Mouse (Mus musculus): ENCODE results near the gene Slc6a21. TPM values are rescaled to one million over a fixed set of nuclear protein-coding genes. Genes with fewer than 3 reads are reported as not detected.

Gene Slc6a21
- polyA plus RNA-seq, 1 experiment from 2014 or later: not detected

DNA sequence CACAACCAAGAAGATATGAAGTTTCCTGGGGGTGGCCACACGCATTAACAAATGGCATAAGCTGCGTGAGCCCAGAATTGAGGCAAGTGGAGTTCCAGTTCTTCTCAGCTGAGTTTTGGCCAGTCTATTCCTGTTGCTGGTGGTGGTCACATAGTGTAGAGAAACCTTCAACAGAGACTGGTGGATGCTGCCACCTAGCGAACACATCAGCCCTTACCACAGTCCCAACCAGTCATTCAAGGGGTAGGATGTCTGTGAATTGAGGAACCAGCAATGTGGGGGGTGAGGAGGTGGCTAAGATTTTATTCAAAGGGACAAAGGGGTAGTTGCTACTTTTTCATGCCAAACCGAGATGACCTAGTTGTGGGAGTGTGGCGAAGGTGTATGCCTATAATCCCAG lies 22.4 kb downstream of the Slc6a21 start:
- H3K4me3 ChIP-seq (ENCODE audit: low read depth, low read length): no peak overlapping the region
- DNase-seq (ENCODE audit: low spot score) (peak; percentile 80), ATAC-seq (replicated peaks; ENCODE audit: insufficient number of reproducible peaks, low FRiP score, low TSS enrichment, low read depth) (peak; percentile 79)
- no peaks in the 10 kb centered on the region for H3K36me3 ChIP-seq (replicated peaks; ENCODE audit: control insufficient read depth, insufficient read depth, low read depth, low read length)
- 12% methylated on average over 5 of the region's 5 CpGs for WGBS
- no peak overlapping the region for H3K9ac ChIP-seq (replicated peaks; ENCODE audit: low read length)
- H3K27ac ChIP-seq (replicated peaks; ENCODE audit: low read depth, low read length): no peak overlapping the region
- H3K27me3 ChIP-seq (ENCODE audit: control insufficient read depth, insufficient read depth, low read length): no peaks in the 10 kb centered on the region; the same call in 1 of the 2 replicates
- H3K9me3 ChIP-seq (replicated peaks; ENCODE audit: control insufficient read depth, low read length): no peaks in the 10 kb centered on the region
- H3K4me2 ChIP-seq (ENCODE audit: low read depth, low read length): no peak overlapping the region
- no peaks in the 10 kb centered on the region for H3K4me1 ChIP-seq (ENCODE audit: control insufficient read depth, insufficient read depth, low read length)

- ATAC-seq (replicated peaks; ENCODE audit: insufficient number of reproducible peaks, low FRiP score, low TSS enrichment, low read depth) (no peak), DNase-seq (ENCODE audit: low spot score) (peak; percentile 70)
- Histone ChIP-seq H3K9me3 (replicated peaks; ENCODE audit: control insufficient read depth, low read length) (no peaks in the 10 kb centered on the region), H3K9ac (replicated peaks; ENCODE audit: low read length) (no peak overlapping the region), H3K27me3 (ENCODE audit: control insufficient read depth, insufficient read depth, low read length) (no peaks in the 10 kb centered on the region; the same call in 1 of the 2 replicates), H3K27ac (replicated peaks; ENCODE audit: low read depth, low read length) (no peak overlapping the region), H3K4me1 (ENCODE audit: control insufficient read depth, insufficient read depth, low read length) (no peaks in the 10 kb centered on the region), H3K4me2 (ENCODE audit: low read depth, low read length) (no peak overlapping the region), H3K36me3 (replicated peaks; ENCODE audit: control insufficient read depth, insufficient read depth, low read depth, low read length) (no peaks in the 10 kb centered on the region), H3K4me3 (ENCODE audit: low read depth, low read length) (no peak overlapping the region)
- WGBS: 7% methylated on average over 6 of the region's 6 CpGs
Measured at GRCm38 (mm10) chr7:45300270-45300669, 23.0 kb downstream of the Slc6a21 start.

DNA sequence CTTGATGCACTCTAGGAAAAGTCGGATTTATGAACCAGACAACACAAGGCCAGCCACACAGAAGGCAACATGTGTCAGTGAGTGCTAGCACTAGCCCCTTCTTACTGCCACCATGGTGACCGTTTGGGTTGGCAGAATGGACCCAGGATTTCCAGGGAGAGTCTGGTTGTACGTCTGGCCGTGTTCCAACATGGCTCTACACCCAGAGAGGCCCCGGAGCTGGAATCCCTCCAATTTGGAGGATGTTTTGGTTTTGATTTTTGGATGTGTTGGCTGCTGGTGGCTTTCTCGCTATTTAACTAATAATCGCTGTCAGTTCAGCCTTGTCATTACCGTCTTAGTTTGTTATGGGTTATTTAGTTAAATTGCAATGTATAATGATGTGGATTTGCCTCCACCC lies 25.3 kb downstream of the Slc6a21 start:
- Histone ChIP-seq H3K9ac (replicated peaks; ENCODE audit: low read length) (no peak overlapping the region), H3K36me3 (replicated peaks; ENCODE audit: control insufficient read depth, insufficient read depth, low read depth, low read length) (no peaks in the 10 kb centered on the region), H3K4me2 (ENCODE audit: low read depth, low read length) (no peak overlapping the region), H3K9me3 (replicated peaks; ENCODE audit: control insufficient read depth, low read length) (no peaks in the 10 kb centered on the region), H3K4me3 (ENCODE audit: low read depth, low read length) (no peak overlapping the region), H3K27me3 (ENCODE audit: control insufficient read depth, insufficient read depth, low read length) (no peaks in the 10 kb centered on the region; the same call in 1 of the 2 replicates), H3K27ac (replicated peaks; ENCODE audit: low read depth, low read length) (no peak overlapping the region), H3K4me1 (ENCODE audit: control insufficient read depth, insufficient read depth, low read length) (no peaks in the 10 kb centered on the region)
- WGBS: 81% methylated on average over 8 of the region's 8 CpGs
- ATAC-seq (replicated peaks; ENCODE audit: insufficient number of reproducible peaks, low FRiP score, low TSS enrichment, low read depth) (no peak), DNase-seq (ENCODE audit: low spot score) (no peak)

GRCm38 (mm10) chr7:45304869-45305268 lies 27.6 kb downstream of the Slc6a21 start:
- DNase-seq (ENCODE audit: low spot score): no peak
- Histone ChIP-seq H3K27me3 (ENCODE audit: control insufficient read depth, insufficient read depth, low read length) (no peaks in the 10 kb centered on the region; the same call in 1 of the 2 replicates), H3K36me3 (replicated peaks; ENCODE audit: control insufficient read depth, insufficient read depth, low read depth, low read length) (no peaks in the 10 kb centered on the region), H3K9ac (replicated peaks; ENCODE audit: low read length) (no peak overlapping the region), H3K27ac (replicated peaks; ENCODE audit: low read depth, low read length) (no peak overlapping the region), H3K9me3 (replicated peaks; ENCODE audit: control insufficient read depth, low read length) (no peaks in the 10 kb centered on the region), H3K4me2 (ENCODE audit: low read depth, low read length) (peak overlapping the region; percentile 24; the same call in 1 of the 2 replicates), H3K4me1 (ENCODE audit: control insufficient read depth, insufficient read depth, low read length) (no peaks in the 10 kb centered on the region), H3K4me3 (ENCODE audit: low read depth, low read length) (no peak overlapping the region)
- no peak for ATAC-seq (replicated peaks; ENCODE audit: insufficient number of reproducible peaks, low FRiP score, low TSS enrichment, low read depth)
- 9% methylated on average over 12 of the region's 13 CpGs for WGBS

DNA sequence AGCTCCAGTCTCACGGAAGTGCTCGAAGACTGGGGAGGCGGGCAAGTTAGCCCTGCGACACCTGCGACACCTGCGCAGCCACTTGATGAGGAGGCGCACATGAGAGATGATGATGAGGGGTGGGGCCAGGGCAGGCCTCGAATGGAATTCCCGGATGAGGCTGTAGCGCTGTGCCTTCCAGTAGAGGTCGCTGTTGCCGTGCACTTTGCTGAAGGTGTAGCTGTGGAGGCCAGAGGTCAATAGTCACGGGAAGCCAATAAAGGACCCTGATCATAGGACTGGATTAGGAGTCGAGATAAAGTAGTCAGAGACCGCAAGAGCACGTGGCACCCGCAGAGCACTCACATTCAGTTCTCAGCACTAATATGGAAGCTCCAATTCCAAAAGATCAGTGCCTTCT lies 28.0 kb downstream of the Slc6a21 start:
- Histone ChIP-seq H3K4me1 (ENCODE audit: control insufficient read depth, insufficient read depth, low read length) (no peaks in the 10 kb centered on the region), H3K9ac (replicated peaks; ENCODE audit: low read length) (no peak overlapping the region), H3K4me3 (ENCODE audit: low read depth, low read length) (no peak overlapping the region), H3K4me2 (ENCODE audit: low read depth, low read length) (peak overlapping the region; percentile 24; the same call in 1 of the 2 replicates), H3K27me3 (ENCODE audit: control insufficient read depth, insufficient read depth, low read length) (no peaks in the 10 kb centered on the region; the same call in 1 of the 2 replicates), H3K9me3 (replicated peaks; ENCODE audit: control insufficient read depth, low read length) (no peaks in the 10 kb centered on the region), H3K27ac (replicated peaks; ENCODE audit: low read depth, low read length) (no peak overlapping the region), H3K36me3 (replicated peaks; ENCODE audit: control insufficient read depth, insufficient read depth, low read depth, low read length) (no peaks in the 10 kb centered on the region)
- no peak; the same call in 1 of the 2 replicates for ATAC-seq (replicated peaks; ENCODE audit: insufficient number of reproducible peaks, low FRiP score, low TSS enrichment, low read depth)
- DNase-seq (ENCODE audit: low spot score): peak; percentile 80
- WGBS: 3% methylated on average over 17 of the region's 17 CpGs

DNA sequence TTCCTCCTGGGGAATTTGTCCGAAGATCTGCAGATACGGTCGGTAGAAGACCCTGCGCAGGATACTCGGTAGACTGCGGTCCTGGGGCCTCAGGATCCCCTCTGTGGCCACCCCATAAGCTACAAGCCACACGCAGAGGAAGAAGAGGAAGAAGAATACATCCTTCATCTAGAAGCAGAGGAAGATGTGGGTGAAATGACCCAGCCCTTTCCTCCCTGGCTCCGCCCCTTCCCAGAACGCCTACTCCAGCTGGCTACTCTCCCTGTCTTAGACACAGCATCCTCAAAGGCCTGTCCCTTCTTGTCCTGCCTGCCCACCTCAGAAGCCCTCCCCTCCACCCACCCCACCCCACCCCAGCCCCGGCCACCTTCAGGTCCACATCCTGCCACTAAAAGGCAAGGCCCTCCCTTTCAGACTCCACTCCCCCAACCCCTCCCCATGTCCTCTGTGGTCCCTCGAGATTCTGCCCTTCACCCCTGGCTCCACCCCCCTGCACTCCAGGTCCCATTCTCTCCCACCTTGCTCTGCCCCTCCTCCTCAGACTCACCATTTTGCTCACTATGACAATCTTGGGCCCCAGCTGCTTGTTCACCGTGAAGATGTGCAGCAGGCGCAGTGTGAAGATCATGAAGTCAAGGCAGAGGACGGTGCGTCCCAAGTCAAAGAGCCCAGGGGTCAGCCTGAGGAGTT lies 31.4 kb downstream of the Slc6a21 start:
- H3K36me3 ChIP-seq (replicated peaks; ENCODE audit: control insufficient read depth, insufficient read depth, low read depth, low read length): no peaks in the 10 kb centered on the region
- H3K4me1 ChIP-seq (ENCODE audit: control insufficient read depth, insufficient read depth, low read length): peaks cover 6% of the 10 kb centered on the region; the same call in 1 of the 2 replicates
- H3K9me3 ChIP-seq (replicated peaks; ENCODE audit: control insufficient read depth, low read length): no peaks in the 10 kb centered on the region
- no peak for ATAC-seq (replicated peaks; ENCODE audit: insufficient number of reproducible peaks, low FRiP score, low TSS enrichment, low read depth)
- H3K27ac ChIP-seq (replicated peaks; ENCODE audit: low read depth, low read length): no peak overlapping the region
- 75% methylated on average over 14 of the region's 15 CpGs for WGBS
- DNase-seq (ENCODE audit: low spot score): no peak
- H3K9ac ChIP-seq (replicated peaks; ENCODE audit: low read length): no peak overlapping the region
- no peak overlapping the region for H3K4me2 ChIP-seq (ENCODE audit: low read depth, low read length)
- no peaks in the 10 kb centered on the region; the same call in 1 of the 2 replicates for H3K27me3 ChIP-seq (ENCODE audit: control insufficient read depth, insufficient read depth, low read length)
- no peak overlapping the region for H3K4me3 ChIP-seq (ENCODE audit: low read depth, low read length)

DNA sequence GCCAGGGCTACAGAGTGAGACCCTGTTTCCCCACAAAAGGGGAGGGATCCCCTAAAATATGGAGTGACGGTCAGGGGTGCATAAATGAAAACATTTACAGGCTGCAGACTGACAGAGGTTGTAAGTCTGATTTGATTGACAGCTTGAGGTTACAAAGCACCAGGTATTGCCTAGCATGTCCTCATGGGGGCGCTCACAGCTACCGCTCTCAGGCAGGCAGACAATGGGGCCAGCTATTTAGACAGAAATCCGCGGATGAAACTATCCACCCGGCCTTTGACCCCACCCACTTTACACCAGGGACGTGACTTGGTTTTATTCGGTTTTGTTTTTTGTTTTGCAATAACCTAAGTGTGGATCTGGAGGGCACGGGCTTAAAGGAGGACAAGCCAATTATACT lies 32.1 kb downstream of the Slc6a21 start:
- DNase-seq (ENCODE audit: low spot score): peak; percentile 79
- Histone ChIP-seq H3K9me3 (replicated peaks; ENCODE audit: control insufficient read depth, low read length) (no peaks in the 10 kb centered on the region), H3K4me3 (ENCODE audit: low read depth, low read length) (no peak overlapping the region), H3K9ac (replicated peaks; ENCODE audit: low read length) (no peak overlapping the region), H3K27me3 (ENCODE audit: control insufficient read depth, insufficient read depth, low read length) (no peaks in the 10 kb centered on the region; the same call in 1 of the 2 replicates), H3K36me3 (replicated peaks; ENCODE audit: control insufficient read depth, insufficient read depth, low read depth, low read length) (no peaks in the 10 kb centered on the region), H3K27ac (replicated peaks; ENCODE audit: low read depth, low read length) (no peak overlapping the region), H3K4me2 (ENCODE audit: low read depth, low read length) (no peak overlapping the region), H3K4me1 (ENCODE audit: control insufficient read depth, insufficient read depth, low read length) (peaks cover 6% of the 10 kb centered on the region; the same call in 1 of the 2 replicates)
- no peak for ATAC-seq (replicated peaks; ENCODE audit: insufficient number of reproducible peaks, low FRiP score, low TSS enrichment, low read depth)
- WGBS: 11% methylated on average over 9 of the region's 9 CpGs

- H3K9me3 ChIP-seq (replicated peaks; ENCODE audit: control insufficient read depth, low read length): no peaks in the 10 kb centered on the region
- H3K27ac ChIP-seq (replicated peaks; ENCODE audit: low read depth, low read length): no peak overlapping the region
- WGBS: 60% methylated on average over 8 of the region's 8 CpGs
- ATAC-seq (replicated peaks; ENCODE audit: insufficient number of reproducible peaks, low FRiP score, low TSS enrichment, low read depth) (no peak), DNase-seq (ENCODE audit: low spot score) (no peak)
- H3K36me3 ChIP-seq (replicated peaks; ENCODE audit: control insufficient read depth, insufficient read depth, low read depth, low read length): no peaks in the 10 kb centered on the region
- H3K27me3 ChIP-seq (ENCODE audit: control insufficient read depth, insufficient read depth, low read length): no peaks in the 10 kb centered on the region
- H3K4me2 ChIP-seq (ENCODE audit: low read depth, low read length): no peak overlapping the region
- H3K4me3 ChIP-seq (ENCODE audit: low read depth, low read length): no peak overlapping the region
- peaks cover 6% of the 10 kb centered on the region; the same call in 1 of the 2 replicates for H3K4me1 ChIP-seq (ENCODE audit: control insufficient read depth, insufficient read depth, low read length)
- no peak overlapping the region for H3K9ac ChIP-seq (replicated peaks; ENCODE audit: low read length)
Measured at GRCm38 (mm10) chr7:45312023-45312422, 34.7 kb downstream of the Slc6a21 start.
